In the genomic region with DNA sequence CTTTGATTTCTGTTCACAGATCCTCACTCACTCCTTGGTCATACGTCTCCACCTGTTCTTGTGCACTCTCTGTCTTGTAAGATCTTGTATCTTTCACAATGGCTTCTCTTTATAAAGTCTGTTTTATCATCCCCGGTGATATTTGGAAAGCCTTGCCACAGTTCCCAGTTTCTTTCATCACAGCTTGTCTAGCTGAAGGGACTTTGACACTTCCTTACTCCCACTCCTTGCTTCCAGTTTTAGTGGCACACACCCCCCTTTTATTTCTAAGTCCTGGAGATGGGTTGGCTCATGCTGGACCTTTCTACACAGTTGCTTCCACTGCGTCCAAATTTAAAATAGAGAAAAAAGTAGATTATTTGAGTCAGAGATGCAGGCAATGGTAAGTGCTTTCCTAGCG, we compare ENCODE assay signal across 18 mouse cellular contexts. TPM values are rescaled to one million over a fixed set of nuclear protein-coding genes. Genes with fewer than 3 reads are reported as not detected.
DNase-seq lines count a peak whose midpoint lies in the region; ATAC-seq and TF ChIP-seq lines count a peak whose summit lies in the region.
"Had no signal": no experiment of that assay in that cellular context is flagged by ENCODE, and none has a peak within 500 bp of the region (broad histone marks: within the 10 kb centered on the region; RNA-seq: fewer than 3 reads in every experiment).

No protein-coding gene starts in this region.

- TF ChIP-seq CTCF in lung, postnatal 0 days (IDR thresholded peaks at IDR 0.05) = no peak
- TF ChIP-seq CTCF in small intestine, adult 2 months (IDR thresholded peaks at IDR 0.05; ENCODE audit: extremely low read depth, insufficient read length, insufficient replicate concordance, low read depth, low read length) = no peak

- H3K27me3 ChIP-seq in lung, postnatal 0 days (replicated peaks; ENCODE audit: insufficient read depth, low read length) = no peaks in the 10 kb centered on the region
- H3K27me3 ChIP-seq in intestine, embryonic 16.5 days (replicated peaks; ENCODE audit: control insufficient read depth, insufficient read depth, low read length) = no peaks in the 10 kb centered on the region
- H3K27me3 ChIP-seq in small intestine, adult 2 months (ENCODE audit: control insufficient read depth, insufficient read depth, low read length) = no peaks in the 10 kb centered on the region
- H3K27me3 ChIP-seq: embryonic facial prominence, embryonic 13.5 days; forebrain, embryonic 13.5 days; heart, embryonic 15.5 days; hindbrain, embryonic 13.5 days had no signal

- no peak for TF ChIP-seq EP300 in lung, postnatal 0 days (IDR thresholded peaks at IDR 0.05)

- no peaks in the 10 kb centered on the region for H3K36me3 ChIP-seq in lung, postnatal 0 days (ENCODE audit: insufficient read depth, low read length)
- no peaks in the 10 kb centered on the region for H3K36me3 ChIP-seq in intestine, embryonic 16.5 days (ENCODE audit: control insufficient read depth, insufficient read depth, low read length)
- no peaks in the 10 kb centered on the region for H3K36me3 ChIP-seq in small intestine, adult 2 months (ENCODE audit: control insufficient read depth, insufficient read depth, low read length)
- H3K36me3 ChIP-seq: embryonic facial prominence, embryonic 13.5 days; heart, embryonic 15.5 days; hindbrain, embryonic 13.5 days had no signal

- no peaks in the 10 kb centered on the region for H3K9me3 ChIP-seq in lung, postnatal 0 days (ENCODE audit: low read length)
- H3K9me3 ChIP-seq in intestine, embryonic 16.5 days (ENCODE audit: control insufficient read depth, low read length) = no peaks in the 10 kb centered on the region
- H3K9me3 ChIP-seq: embryonic facial prominence, embryonic 13.5 days; forebrain, embryonic 13.5 days; heart, embryonic 15.5 days; hindbrain, embryonic 13.5 days had no signal

- no peak overlapping the region for H3K27ac ChIP-seq in lung, postnatal 0 days (ENCODE audit: low read length)
- H3K27ac ChIP-seq in intestine, embryonic 16.5 days (ENCODE audit: low read length) = no peak overlapping the region
- 0 out of 2 replicates have a peak overlapping the region, but pooled peaks have one; percentile 10 for H3K27ac ChIP-seq in small intestine, adult 2 months (ENCODE audit: insufficient read depth, low read depth, low read length)
- H3K27ac ChIP-seq: embryonic facial prominence, embryonic 13.5 days; forebrain, embryonic 13.5 days; heart, adult 2 months; heart, embryonic 15.5 days; hindbrain, embryonic 13.5 days had no signal

- no peak overlapping the region for H3K4me3 ChIP-seq in lung, postnatal 0 days (ENCODE audit: low read depth, low read length)
- H3K4me3 ChIP-seq in intestine, embryonic 16.5 days (ENCODE audit: low read length) = no peak overlapping the region
- no peak overlapping the region for H3K4me3 ChIP-seq in small intestine, adult 2 months (ENCODE audit: low read depth, low read length)
- H3K4me3 ChIP-seq: embryonic facial prominence, embryonic 13.5 days; forebrain, embryonic 13.5 days; heart, adult 2 months; heart, embryonic 15.5 days; hindbrain, embryonic 13.5 days had no signal

- H3K4me2 ChIP-seq in lung, postnatal 0 days (replicated peaks; ENCODE audit: low read depth, low read length) = no peak overlapping the region
- H3K4me2 ChIP-seq in intestine, embryonic 16.5 days (ENCODE audit: low read depth, low read length) = no peak overlapping the region
- H3K4me2 ChIP-seq: embryonic facial prominence, embryonic 13.5 days; forebrain, embryonic 13.5 days; heart, embryonic 11.5 days; heart, embryonic 15.5 days; hindbrain, embryonic 13.5 days had no signal

- TF ChIP-seq POLR2A in small intestine, adult 2 months (IDR thresholded peaks at IDR 0.05; ENCODE audit: low read depth, low read length) = no peak

- H3K4me1 ChIP-seq in lung, postnatal 0 days (ENCODE audit: insufficient read depth, low read depth, low read length) = 0 out of 2 replicates have a peak, but pooled peaks cover 3% of the 10 kb centered on the region
- no peaks in the 10 kb centered on the region for H3K4me1 ChIP-seq in intestine, embryonic 16.5 days (ENCODE audit: control insufficient read depth, insufficient read depth, low read length)
- peaks cover 3% of the 10 kb centered on the region; the same call in 1 of the 2 replicates for H3K4me1 ChIP-seq in small intestine, adult 2 months (ENCODE audit: control insufficient read depth, insufficient read depth, insufficient read length, low read length)
- H3K4me1 ChIP-seq: embryonic facial prominence, embryonic 13.5 days; forebrain, embryonic 13.5 days; heart, embryonic 15.5 days; hindbrain, embryonic 13.5 days had no signal

- no peak for ATAC-seq in lung, postnatal 0 days
- peak; percentile 57 for ATAC-seq in intestine, embryonic 16.5 days

- 58% methylated on average over 4 of the region's 4 CpGs for WGBS in lung, postnatal 0 days
- 62% methylated on average over 4 of the region's 4 CpGs for WGBS in intestine, embryonic 16.5 days
- WGBS in small intestine, adult 2 months = 18% methylated on average over 4 of the region's 4 CpGs

- DNase-seq in lung, postnatal 0 days (ENCODE audit: low spot score) = no peak
- no peak for DNase-seq in lung, postnatal 25 days (ENCODE audit: low spot score)
- DNase-seq in spleen, postnatal 36 days (ENCODE audit: low spot score in 2 of 2) = no peak
- no peak for DNase-seq in right cerebral cortex, postnatal 36 days (ENCODE audit: low spot score in 2 of 2)
- DNase-seq: adrenal gland, adult 2 months; adrenal gland, postnatal 25 days; cerebellum, adult 18-20 months; cerebellum, adult 9-11 months; cerebellum, postnatal 36 days; gastrocnemius, postnatal 10 days; heart, adult 2 months had no signal

- 0 out of 2 replicates have a peak overlapping the region, but pooled peaks have one; percentile 0 for H3K9ac ChIP-seq in lung, postnatal 0 days (replicated peaks; ENCODE audit: low read depth)
- H3K9ac ChIP-seq in intestine, embryonic 16.5 days (ENCODE audit: low read depth, low read length) = no peak overlapping the region
- H3K9ac ChIP-seq: embryonic facial prominence, embryonic 13.5 days; forebrain, embryonic 13.5 days; heart, embryonic 15.5 days; hindbrain, embryonic 13.5 days had no signal

RNA-seq across cellular contexts. Expression of a gene that starts 20.9 kb away (rescaled TPM):
- 0.39 and 0.48 TPM in 2 replicates for polyA plus RNA-seq in lung, postnatal 0 days (2015; fragmentation: Nextera tagmentation; extraction: Ambion mirVana)
- polyA plus RNA-seq in intestine, embryonic 16.5 days (2015; fragmentation: Nextera tagmentation; extraction: Ambion mirVana) = 0.24 and 0.37 TPM in 2 replicates
- 0.25 TPM in 1 of 2 replicates, not detected in the other for polyA plus RNA-seq in small intestine, adult 2 months (2012; rRNA removed)
- polyA plus RNA-seq: adrenal gland, adult 2 months; embryonic facial prominence, embryonic 13.5 days; forebrain, embryonic 13.5 days; heart, embryonic 11.5 days; hindbrain, embryonic 13.5 days had no signal
